Mouse (Mus musculus) ES-E14 (cell line): ENCODE results near the gene Olfr70. TPM values are rescaled to one million over a fixed set of nuclear protein-coding genes. Genes with fewer than 3 reads are reported as not detected.
A peak's percentile ranks its signal among the peaks of the same experiment; 100 is the strongest.

ENCODE experiments used
- DNase-seq: peaks from one replicate; pipeline ENCODE4 v3.0.0-alpha.2; 2013; ENCODE audit warnings: low read depth, low spot score
- H3K27ac ChIP-seq: 2 replicates; pipeline ENCODE4 v1.5.1; 2012; ENCODE audit warnings: low read depth, mild to moderate bottlenecking, low read length, moderate library complexity, mixed read lengths; ENCODE audit not compliant: poor library complexity, insufficient read depth, severe bottlenecking
- H3K36me3 ChIP-seq: 2 replicates; pipeline ENCODE4 v1.6.1; 2012; ENCODE audit warnings: mild to moderate bottlenecking, low read length, moderate library complexity, mixed read lengths; ENCODE audit not compliant: control insufficient read depth, poor library complexity, insufficient read depth, severe bottlenecking
- H3K4me1 ChIP-seq, 2 experiments: fragments of 150-350 bp in 1 of 2; sonication (generic) in 1 of 2; 2 replicates each; pipeline ENCODE4 v1.6.1; 2012; ENCODE audit warnings: low read length in 2 of 2, mild to moderate bottlenecking in 1 of 2, mixed read lengths in 1 of 2; ENCODE audit not compliant: control insufficient read depth in 2 of 2, insufficient read depth in 2 of 2, poor library complexity in 1 of 2
- H3K4me3 ChIP-seq, 2 experiments: fragments of 150-350 bp in 1 of 2; sonication (generic) in 1 of 2; 2 replicates each; pipeline ENCODE4 v1.5.1; 2012; ENCODE audit warnings: low read length in 2 of 2, low read depth in 1 of 2, mild to moderate bottlenecking in 1 of 2, mixed read lengths in 1 of 2; ENCODE audit not compliant: insufficient read depth in 1 of 2, poor library complexity in 1 of 2, severe bottlenecking in 1 of 2
- H3K9ac ChIP-seq: 2 replicates; pipeline ENCODE4 v1.6.1; 2012; ENCODE audit warnings: low read depth, mild to moderate bottlenecking, low read length, mixed read lengths; ENCODE audit not compliant: poor library complexity, insufficient read depth, severe bottlenecking
- H3K9me3 ChIP-seq: fragments of 150-350 bp; sonication (generic); 2 replicates; pipeline ENCODE4 v1.6.1; 2012; ENCODE audit warnings: low read depth, mild to moderate bottlenecking, low read length; ENCODE audit not compliant: control insufficient read depth, insufficient read depth
- CHD2 ChIP-seq: IDR thresholded peaks from 2 replicates; pipeline ENCODE4 v1.6.1; 2014; ENCODE audit warnings: mild to moderate bottlenecking, low read depth, low read length, inconsistent platforms
- HCFC1 ChIP-seq: IDR thresholded peaks from 2 replicates; pipeline ENCODE4 v1.6.1; 2012; ENCODE audit warnings: low read length, inconsistent platforms, borderline replicate concordance; ENCODE audit not compliant: insufficient read depth
- MAFK ChIP-seq: IDR thresholded peaks from 2 replicates; pipeline ENCODE4 v1.6.1; 2014; ENCODE audit warnings: mild to moderate bottlenecking, low read depth, low read length, inconsistent platforms; ENCODE audit not compliant: insufficient read depth
- ZC3H11A ChIP-seq: IDR thresholded peaks from 2 replicates; pipeline ENCODE4 v1.6.1; 2012; ENCODE audit warnings: low read depth, mild to moderate bottlenecking, inconsistent platforms, low read length, borderline replicate concordance
- ZNF384 ChIP-seq: IDR thresholded peaks from 2 replicates; pipeline ENCODE4 v1.6.1; 2012; ENCODE audit warnings: low read depth, low read length, inconsistent platforms
- in situ Hi-C, 2 experiments: fragments of 600-800 bp; cut with MboI; formaldehyde crosslinking; loops; one replicate each; pipeline ENCODE4 v1.15.1; 2025; ENCODE audit warnings: low sequenced_read_pairs in 2 of 2, inconsistent platforms in 1 of 2; ENCODE audit not compliant: unreplicated experiment in 2 of 2
- total RNA-seq: library from RNA; depleted of rRNA; stranded (reverse); fragments of 300-350 nt; gene quantifications from 2 replicates; pipeline ENCODE4 v1.2.3, GENCODE M21; 2012

Olfr70 gene
- total RNA-seq, 1 experiment, result not detected

- H3K27ac ChIP-seq, result no peak overlapping the region
- no peak overlapping the region for H3K4me3 ChIP-seq
- H3K36me3 ChIP-seq, result no peaks in the 10 kb centered on the region
- no peaks in the 10 kb centered on the region for H3K9me3 ChIP-seq
- no peak for DNase-seq
- TF ChIP-seq ZC3H11A (no peak), HCFC1 (no peak), ZNF384 (no peak), CHD2 (no peak), MAFK (no peak)
- in situ Hi-C loops, result loop anchor here (25.0 kb wide), 1 partner anchor 134 kb away; the partner anchor contains the start of gene Olfr155 (in 2 of the 2)
- H3K9ac ChIP-seq, result no peak overlapping the region
- H3K4me1 ChIP-seq, result peaks cover 5 to 13% of the 10 kb centered on the region in 2 experiments; a peak in 3 of 4 replicates
Measured at GRCm38 (mm10) chr4:43727718-43728575, 27.3 kb upstream of the Olfr70 start.

- H3K36me3 ChIP-seq, result no peaks in the 10 kb centered on the region
- in situ Hi-C loops, result loop anchor here (25.0 kb wide), 1 partner anchor 135 kb away; the partner anchor contains the start of gene Olfr155 (in 2 of the 2)
- H3K27ac ChIP-seq, result no peak within 1 kb of the TSS
- H3K4me3 ChIP-seq, result no peak within 1 kb of the TSS
- no peak within 1 kb of the TSS for H3K9ac ChIP-seq
- TF ChIP-seq MAFK (no peak), HCFC1 (no peak), CHD2 (no peak), ZC3H11A (no peak), ZNF384 (no peak)
- H3K9me3 ChIP-seq, result no peaks in the 10 kb centered on the region
- peaks cover 5 to 13% of the 10 kb centered on the region in 2 experiments; a peak in 3 of 4 replicates for H3K4me1 ChIP-seq
- no peak for DNase-seq
Measured at GRCm38 (mm10) chr4:43726995-43727394, 26.4 kb upstream of the Olfr70 start, which contains the start of gene Hrct1. Hrct1 (plus strand) TSS chr4:43727188.

GRCm38 (mm10) chr4:43726228-43726993 is 25.8 kb upstream of the Olfr70 start:
- H3K36me3 ChIP-seq, result no peaks in the 10 kb centered on the region
- in situ Hi-C loops, result loop anchor here (25.0 kb wide), 1 partner anchor 136 kb away; the partner anchor contains the start of gene Olfr155 (in 2 of the 2)
- H3K9ac ChIP-seq, result no peak overlapping the region
- peaks cover 5 to 13% of the 10 kb centered on the region in 2 experiments; a peak in 3 of 4 replicates for H3K4me1 ChIP-seq
- no peak overlapping the region for H3K4me3 ChIP-seq
- no peaks in the 10 kb centered on the region for H3K9me3 ChIP-seq
- TF ChIP-seq MAFK (no peak), CHD2 (no peak), HCFC1 (no peak), ZC3H11A (no peak), ZNF384 (no peak)
- no peak overlapping the region for H3K27ac ChIP-seq
- DNase-seq, result no peak

GRCm38 (mm10) chr4:43724764-43725163 is 24.2 kb upstream of the Olfr70 start:
- no peaks in the 10 kb centered on the region for H3K36me3 ChIP-seq
- in situ Hi-C loops, result loop anchor here (25.0 kb wide), 1 partner anchor 138 kb away; the partner anchor contains the start of gene Olfr155 (in 2 of the 2)
- no peak for DNase-seq
- H3K4me1 ChIP-seq, result peaks cover 2 to 7% of the 10 kb centered on the region in 2 experiments; a peak in 3 of 4 replicates
- H3K4me3 ChIP-seq, result no peak overlapping the region
- no peaks in the 10 kb centered on the region for H3K9me3 ChIP-seq
- H3K27ac ChIP-seq, result no peak overlapping the region
- no peak overlapping the region for H3K9ac ChIP-seq
- TF ChIP-seq ZC3H11A, result peak; percentile 27; the same call in 1 of the 2 replicates
- TF ChIP-seq HCFC1, result no peak
